Mouse (Mus musculus): ENCODE measurements around the gene Ralgapa2.

Ralgapa2 gene

GRCm38 (mm10) chr2:146222279-146223175, 289.6 kb downstream of the Ralgapa2 start:
- CTCF ChIA-PET, result interaction anchor here (0.8 kb wide), 1 partner anchor 708 kb away, joined by 3 read pairs; no protein-coding TSS in a partner anchor

DNA sequence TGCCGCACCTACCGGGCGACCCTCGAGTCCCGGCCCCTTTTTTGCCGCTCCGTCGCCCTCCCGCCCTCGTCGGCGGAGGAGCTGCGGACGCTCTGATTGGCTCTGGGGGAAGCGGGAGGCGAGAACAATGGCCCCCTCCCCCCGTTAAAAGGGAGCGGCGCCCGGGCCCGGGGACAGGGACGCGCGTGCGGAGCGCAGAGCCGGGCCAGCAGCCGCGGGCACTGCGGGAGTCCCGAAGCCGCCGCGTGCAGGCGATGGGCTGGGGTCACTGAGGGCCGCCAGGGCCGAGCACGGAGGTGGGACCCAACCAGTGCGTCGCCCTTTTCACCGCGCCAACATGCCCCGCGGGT, 290.2 kb downstream of the Ralgapa2 start:
- CTCF ChIA-PET, result no interaction called here

- CTCF ChIA-PET, result no interaction called here
These were observed 290.8 kb downstream of the Ralgapa2 start, which contains the start of gene Insm1 for GRCm38 (mm10) chr2:146221076-146221928. Gene Insm1, plus strand, starts transcription at chr2:146221921.

- CTCF ChIA-PET, result no interaction called here
These were observed 291.5 kb downstream of the Ralgapa2 start for GRCm38 (mm10) chr2:146220591-146221075.

- CTCF ChIA-PET, result no interaction called here
These were observed 292.4 kb downstream of the Ralgapa2 start for GRCm38 (mm10) chr2:146219791-146220190.

DNA sequence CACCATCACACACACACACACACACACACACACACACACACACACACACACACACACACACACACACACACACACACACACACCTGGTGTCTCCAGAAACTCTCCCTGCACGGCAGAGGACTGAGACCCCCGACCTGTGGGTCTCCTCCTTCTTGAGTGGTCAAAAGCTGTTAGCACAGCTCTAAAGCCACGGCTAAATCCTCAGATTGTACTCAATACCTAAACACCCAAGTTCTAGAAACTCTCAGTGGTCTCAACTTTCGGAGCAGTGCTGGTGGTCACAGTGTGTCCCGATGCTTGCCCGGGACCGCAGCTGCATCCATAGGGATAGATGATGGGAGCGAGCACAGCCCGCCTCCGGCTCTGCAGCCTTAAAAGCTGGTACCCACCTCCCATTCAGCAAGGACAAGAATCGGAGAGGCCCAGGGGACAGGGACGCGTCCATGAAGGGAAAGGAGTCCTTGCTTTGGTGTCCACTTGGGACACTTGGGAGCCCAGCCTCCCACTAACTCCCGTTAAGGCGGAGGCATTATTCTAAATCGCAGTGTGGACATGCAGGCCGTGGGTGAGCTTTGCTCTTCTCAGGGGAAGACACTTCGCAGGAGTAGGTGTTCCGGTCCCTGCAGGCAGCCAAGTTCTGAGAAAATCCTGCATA, 293.1 kb downstream of the Ralgapa2 start:
- CTCF ChIA-PET, result no interaction called here

GRCm38 (mm10) chr2:146218161-146218691, 293.9 kb downstream of the Ralgapa2 start:
- CTCF ChIA-PET, result no interaction called here

GRCm38 (mm10) chr2:146217227-146217980, 294.7 kb downstream of the Ralgapa2 start:
- CTCF ChIA-PET, result interaction anchor here (0.6 to 0.7 kb wide), 2 partner anchors 184 to 394 kb away, joined by 9 to 10 read pairs; no protein-coding TSS in a partner anchor

DNA sequence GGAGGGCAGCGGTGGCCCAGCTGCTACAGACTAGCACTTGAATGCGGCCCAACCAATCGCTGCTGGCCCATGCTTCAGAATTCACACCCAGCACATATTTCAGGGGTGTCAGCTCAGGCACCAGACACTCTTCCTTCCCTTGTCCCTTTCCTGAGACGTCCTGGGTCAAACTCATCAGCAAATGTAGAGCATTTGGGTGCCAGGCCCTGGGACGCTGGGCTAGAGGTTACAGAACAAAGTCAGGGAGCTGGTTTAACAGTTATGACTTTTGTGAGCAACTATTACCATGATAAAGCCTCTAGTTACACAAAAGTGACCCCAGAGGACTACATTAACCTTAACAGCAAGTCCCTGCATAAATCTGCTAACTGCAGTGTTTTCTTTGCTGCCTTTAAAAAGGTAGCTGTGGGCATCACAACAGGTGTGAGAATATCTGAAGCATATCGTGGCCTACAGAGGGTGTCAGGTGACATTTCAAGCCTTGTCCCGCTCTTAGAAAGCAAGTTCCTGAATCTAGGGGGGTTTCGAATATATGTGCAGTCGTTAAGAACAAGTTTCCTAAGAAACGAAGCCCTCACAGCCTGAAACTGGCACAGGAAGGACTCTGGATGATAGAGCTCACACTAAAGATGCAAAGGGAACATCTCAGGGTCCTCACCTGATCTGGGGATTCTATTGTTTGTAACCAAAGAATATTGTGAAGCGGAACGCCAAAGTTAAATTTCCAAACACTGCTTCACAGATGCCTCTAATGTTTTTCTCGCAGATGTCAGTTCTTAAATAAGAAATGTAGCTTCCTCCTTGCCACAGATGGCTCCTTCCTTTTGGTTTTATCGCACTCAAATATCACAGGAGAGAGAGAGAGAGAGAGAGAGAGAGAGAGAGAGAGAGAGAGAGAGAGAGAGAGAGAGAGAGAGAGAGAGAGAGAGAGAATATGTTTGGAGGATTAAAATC, 295.8 kb downstream of the Ralgapa2 start:
- CTCF ChIA-PET, result interaction anchor here (0.6 to 0.7 kb wide), 2 partner anchors 185 to 395 kb away, joined by 9 to 10 read pairs; no protein-coding TSS in a partner anchor

- CTCF ChIA-PET, result no interaction called here
These were observed 297.4 kb downstream of the Ralgapa2 start for GRCm38 (mm10) chr2:146214715-146215114.

DNA sequence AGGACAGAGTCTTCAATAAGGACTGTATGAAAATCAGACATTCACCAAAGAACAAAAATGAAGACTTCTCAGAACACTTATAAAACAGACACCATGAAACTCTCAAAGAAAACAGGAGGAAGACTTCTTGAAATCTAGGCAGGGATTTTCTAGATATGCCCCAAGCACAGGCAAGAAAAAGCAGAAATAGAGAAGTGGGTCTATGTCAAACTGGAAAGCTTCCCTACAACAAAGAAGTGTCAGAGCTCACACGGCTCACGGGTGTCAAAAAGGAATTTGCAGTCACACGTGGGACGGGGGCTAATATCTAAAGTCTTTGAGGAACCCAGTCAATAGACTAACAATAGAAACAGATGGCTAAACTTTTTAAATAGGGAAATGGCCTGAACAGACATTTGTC, 301.2 kb downstream of the Ralgapa2 start:
- CTCF ChIA-PET, result no interaction called here

- CTCF ChIA-PET, result no interaction called here
These were observed 314.2 kb downstream of the Ralgapa2 start for GRCm38 (mm10) chr2:146197947-146198346.

GRCm38 (mm10) chr2:146196126-146196525, 316.0 kb downstream of the Ralgapa2 start:
- CTCF ChIA-PET, result no interaction called here
